9 mouse cellular contexts compared by ENCODE assay signal in the genomic region with DNA sequence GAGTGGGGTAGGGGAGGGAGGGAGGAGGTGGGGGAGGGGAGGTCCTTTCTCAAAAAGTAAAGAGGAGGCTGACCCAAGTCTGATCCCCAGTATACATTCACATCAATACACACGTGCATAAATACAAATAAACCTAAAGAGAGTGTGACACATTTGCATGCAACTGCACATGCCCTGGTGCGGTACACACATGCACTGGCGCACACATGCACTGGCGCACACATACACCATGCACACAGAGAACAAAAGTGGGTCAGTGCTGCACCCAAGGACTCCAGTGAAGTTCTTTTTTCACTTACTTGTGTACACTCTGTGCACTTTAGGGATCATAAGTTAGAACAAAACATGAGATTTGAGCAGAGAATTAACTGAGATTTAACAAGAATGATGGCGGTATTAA. TPM values are rescaled to one million over a fixed set of nuclear protein-coding genes. Genes with fewer than 3 reads are reported as not detected.
DNase-seq lines count a peak whose midpoint lies in the region; ATAC-seq and TF ChIP-seq lines count a peak whose summit lies in the region.
"Had no signal": no experiment of that assay in that cellular context is flagged by ENCODE, and none has a peak within 500 bp of the region (broad histone marks: within the 10 kb centered on the region; RNA-seq: fewer than 3 reads in every experiment).

No protein-coding gene starts in this region.

- H3K4me1 ChIP-seq in intestine, embryonic 16.5 days (ENCODE audit: control insufficient read depth, insufficient read depth, low read length), result peaks cover 58% of the 10 kb centered on the region

- no peak for DNase-seq in frontal cortex, postnatal 25 days (ENCODE audit: low spot score in 2 of 2)
- no peak for DNase-seq in left cerebral cortex, adult 2 months (ENCODE audit: extremely low spot score in 1 of 2, low spot score in 2 of 2)
- no peak for DNase-seq in left cerebral cortex, adult 9 months (ENCODE audit: low spot score in 2 of 2)
- DNase-seq in yolk sac, embryonic 10.5 days (ENCODE audit: low spot score), result no peak
- DNase-seq in layer of hippocampus, postnatal 14 days (ENCODE audit: low spot score in 2 of 2), result no peak

- no peaks in the 10 kb centered on the region for H3K36me3 ChIP-seq in intestine, embryonic 16.5 days (ENCODE audit: control insufficient read depth, insufficient read depth, low read length)
- H3K36me3 ChIP-seq: limb, embryonic 12.5 days had no signal

- no peak overlapping the region for H3K4me3 ChIP-seq in left cerebral cortex, adult 2 months
- H3K4me3 ChIP-seq in intestine, embryonic 16.5 days (ENCODE audit: low read length), result no peak overlapping the region
- H3K4me3 ChIP-seq: limb, embryonic 12.5 days had no signal

- no peak overlapping the region for H3K9ac ChIP-seq in intestine, embryonic 16.5 days (ENCODE audit: low read depth, low read length)
- H3K9ac ChIP-seq: limb, embryonic 12.5 days had no signal

- TF ChIP-seq CTCF in left cerebral cortex, adult 2 months (IDR thresholded peaks at IDR 0.05), result no peak

- H3K27me3 ChIP-seq in intestine, embryonic 16.5 days (replicated peaks; ENCODE audit: control insufficient read depth, insufficient read depth, low read length), result no peaks in the 10 kb centered on the region
- H3K27me3 ChIP-seq: limb, embryonic 12.5 days had no signal

- 72% methylated on average over 5 of the region's 5 CpGs for WGBS in intestine, embryonic 16.5 days

- no peaks in the 10 kb centered on the region for H3K9me3 ChIP-seq in intestine, embryonic 16.5 days (ENCODE audit: control insufficient read depth, low read length)
- H3K9me3 ChIP-seq: limb, embryonic 12.5 days had no signal

- no peak overlapping the region for H3K4me2 ChIP-seq in intestine, embryonic 16.5 days (ENCODE audit: low read depth, low read length)
- H3K4me2 ChIP-seq: limb, embryonic 12.5 days had no signal

- H3K27ac ChIP-seq in left cerebral cortex, adult 2 months, result peak overlapping the region; percentile 44
- peak overlapping the region; percentile 38; the same call in 1 of the 2 replicates for H3K27ac ChIP-seq in intestine, embryonic 16.5 days (ENCODE audit: low read length)
- H3K27ac ChIP-seq: limb, embryonic 12.5 days had no signal

- intact Hi-C loops in left cerebral cortex, adult 2 months (cut with DNase I), result loop anchor here (2.0 kb wide), 1 partner anchor 30 kb away; the partner anchor contains the start of gene Dyrk1a

- ATAC-seq in frontal cortex, adult (ENCODE audit: low TSS enrichment), result peak; percentile 17; the same call in 1 of the 2 replicates
- ATAC-seq in activated CD4-positive, CD25-positive, alpha-beta regulatory T cell, adult 4 months, result peak; percentile 2
- peak; percentile 19; the same call in 1 of the 2 replicates for ATAC-seq in intestine, embryonic 16.5 days

RNA-seq across cellular contexts. Expression of gene Dyrk1a, which starts 31.3 kb away (rescaled TPM):
- total RNA-seq in left cerebral cortex, adult 2 months (2021), result 10 to 100 TPM; 89.7 to 94.6 TPM
- polyA plus RNA-seq in activated CD4-positive, CD25-positive, alpha-beta regulatory T cell, adult 4 months (2017; shearing (Covaris generic)), result 10 to 100 TPM; 19.2 to 25.6 TPM
- 7.1 and 7.3 TPM in 2 replicates for polyA plus RNA-seq in intestine, embryonic 16.5 days (2015; fragmentation: Nextera tagmentation; extraction: Ambion mirVana)
- 10 to 100 TPM; 83.0 to 84.1 TPM for total RNA-seq in layer of hippocampus, postnatal 14 days (2021)
